Mouse (Mus musculus) heart, embryonic 14.5 days (tissue): Measurements from ENCODE around the gene Adam1a. TPM values are rescaled to one million over a fixed set of nuclear protein-coding genes. Genes with fewer than 3 reads are reported as not detected.

Experiments used
- ATAC-seq: fragments of 200-750 bp; cut with Nextera tagmentation; 2 replicates; pipeline ENCODE4 v1.8.0; 2017; ENCODE audit warnings: low read depth, moderate TSS enrichment; ENCODE audit not compliant: insufficient number of reproducible peaks, insufficient read depth, low FRiP score
- H3K27ac ChIP-seq, 2 experiments: fragments of 200-500 bp in 1 of 2; fragments of 300-500 bp in 1 of 2; sonication (generic) in 1 of 2; replicated peaks in 1 of 2; 2 replicates each; pipeline ENCODE4 v1.5.1; 2012 to 2014; ENCODE audit warnings: low read depth in 2 of 2, low read length in 2 of 2, control low read depth in 1 of 2, mild to moderate bottlenecking in 1 of 2, mixed read lengths in 1 of 2; ENCODE audit not compliant: control insufficient read depth in 1 of 2, insufficient read depth in 1 of 2
- H3K27me3 ChIP-seq: fragments of 300-500 bp; sonication (generic); 2 replicates; pipeline ENCODE4 v1.6.1; 2014; ENCODE audit warnings: mild to moderate bottlenecking, low read length, control low read depth; ENCODE audit not compliant: control insufficient read depth, insufficient read depth
- H3K36me3 ChIP-seq: fragments of 300-500 bp; sonication (generic); 2 replicates; pipeline ENCODE4 v1.6.1; 2014; ENCODE audit warnings: mild to moderate bottlenecking, control low read depth, low read length, mixed read lengths; ENCODE audit not compliant: control insufficient read depth, insufficient read depth
- H3K4me1 ChIP-seq, 2 experiments: fragments of 200-500 bp in 1 of 2; fragments of 300-500 bp in 1 of 2; sonication (generic) in 1 of 2; 2 replicates each; pipeline ENCODE4 v1.6.1; 2012 to 2014; ENCODE audit warnings: low read length in 2 of 2, control low read depth in 1 of 2, mixed read lengths in 1 of 2; ENCODE audit not compliant: control insufficient read depth in 2 of 2, insufficient read depth in 2 of 2
- H3K4me2 ChIP-seq: fragments of 300-500 bp; sonication (generic); 2 replicates; pipeline ENCODE4 v1.6.1; 2014; ENCODE audit warnings: mild to moderate bottlenecking, low read length
- H3K4me3 ChIP-seq, 2 experiments: fragments of 200-500 bp in 1 of 2; fragments of 300-500 bp in 1 of 2; sonication (generic) in 1 of 2; 2 replicates each; pipeline ENCODE4 v1.5.1; 2012 to 2014; ENCODE audit warnings: low read length in 2 of 2, mild to moderate bottlenecking in 2 of 2, control low read depth in 1 of 2, low read depth in 1 of 2, moderate library complexity in 1 of 2; ENCODE audit not compliant: control insufficient read depth in 1 of 2, insufficient read depth in 1 of 2
- H3K9ac ChIP-seq: fragments of 300-500 bp; sonication (generic); 2 replicates; pipeline ENCODE4 v1.6.1; 2014; ENCODE audit warnings: mild to moderate bottlenecking, low read length
- H3K9me3 ChIP-seq: fragments of 300-500 bp; sonication (generic); 2 replicates; pipeline ENCODE4 v1.6.1; 2016; ENCODE audit warnings: low read length, control low read depth; ENCODE audit not compliant: control insufficient read depth
- WGBS: fragments of 180-500 bp; shearing (Covaris S2); extraction: QIAGEN DNeasy Blood & Tissue Kit; methylation state at CpG from one replicate; pipeline ENCODE4 v1.1.7; 2014; 5-methylcytosine and 5-hydroxymethylcytosine counted together
- polyA plus RNA-seq: library from polyadenylated mRNA; unstranded; fragments of >200 nt; fragmentation: Nextera tagmentation; extraction: Ambion mirVana; gene quantifications from 2 replicates; pipeline ENCODE4 v1.2.1, GENCODE M21; 2014

The Adam1a gene
- polyA plus RNA-seq, 1 experiment from 2014 or later, result 1.1 TPM

GRCm38 (mm10) chr5:121537588-121537987 lies 7.7 kb downstream of the Adam1a start:
- Histone ChIP-seq H3K36me3 (peaks cover 60% of the 10 kb centered on the region), H3K27me3 (no peaks in the 10 kb centered on the region), H3K4me3 (no peak overlapping the region), H3K4me1 (0 out of 4 replicates have a peak, but pooled peaks cover 3 to 8% of the 10 kb centered on the region in 2 experiments), H3K9ac (no peak overlapping the region), H3K4me2 (no peak overlapping the region), H3K9me3 (no peaks in the 10 kb centered on the region), H3K27ac (0 out of 4 replicates have a peak overlapping the region, but pooled peaks of 1 of the 2 experiments have one; percentile 39)
- ATAC-seq, result no peak
- WGBS, result 62% methylated on average over 2 of the region's 2 CpGs

- ATAC-seq, result no peak
- Histone ChIP-seq H3K27me3 (no peaks in the 10 kb centered on the region), H3K4me2 (no peak overlapping the region), H3K36me3 (peaks cover 66% of the 10 kb centered on the region), H3K4me3 (no peak overlapping the region), H3K9ac (no peak overlapping the region), H3K9me3 (no peaks in the 10 kb centered on the region), H3K4me1 (0 out of 4 replicates have a peak, but pooled peaks cover 3 to 5% of the 10 kb centered on the region in 2 experiments), H3K27ac (0 out of 4 replicates have a peak overlapping the region, but pooled peaks of 1 of the 2 experiments have one; percentile 39)
- WGBS, result 60% methylated on average over 7 of the region's 7 CpGs
Measured at GRCm38 (mm10) chr5:121536921-121537555, 8.2 kb downstream of the Adam1a start.

- no peak overlapping the region for H3K4me3 ChIP-seq
- H3K4me1 ChIP-seq, result 0 out of 4 replicates have a peak, but pooled peaks cover 3 to 5% of the 10 kb centered on the region in 2 experiments
- H3K27ac ChIP-seq, result no peak overlapping the region
- no peak for ATAC-seq
- H3K9me3 ChIP-seq, result no peaks in the 10 kb centered on the region
- no peaks in the 10 kb centered on the region for H3K27me3 ChIP-seq
- H3K9ac ChIP-seq, result no peak overlapping the region
- 87% methylated on average over 3 of the region's 3 CpGs for WGBS
- H3K36me3 ChIP-seq, result peaks cover 83% of the 10 kb centered on the region
- H3K4me2 ChIP-seq, result no peak overlapping the region
Measured at GRCm38 (mm10) chr5:121535116-121535515, 10.2 kb downstream of the Adam1a start.

GRCm38 (mm10) chr5:121534521-121534920 lies 10.8 kb downstream of the Adam1a start:
- no peak overlapping the region for H3K9ac ChIP-seq
- H3K4me1 ChIP-seq, result 0 out of 4 replicates have a peak, but pooled peaks cover 3 to 5% of the 10 kb centered on the region in 2 experiments
- no peaks in the 10 kb centered on the region for H3K27me3 ChIP-seq
- no peak overlapping the region for H3K4me3 ChIP-seq
- no peak for ATAC-seq
- H3K4me2 ChIP-seq, result no peak overlapping the region
- no peaks in the 10 kb centered on the region for H3K9me3 ChIP-seq
- 91% methylated on average over 5 of the region's 5 CpGs for WGBS
- peaks cover 85% of the 10 kb centered on the region for H3K36me3 ChIP-seq
- H3K27ac ChIP-seq, result no peak overlapping the region

GRCm38 (mm10) chr5:121526961-121527360 lies 18.3 kb downstream of the Adam1a start:
- Histone ChIP-seq H3K36me3 (peaks cover 87% of the 10 kb centered on the region), H3K9me3 (no peaks in the 10 kb centered on the region), H3K27ac (no peak overlapping the region), H3K9ac (no peak overlapping the region), H3K4me3 (no peak overlapping the region), H3K4me2 (no peak overlapping the region), H3K27me3 (no peaks in the 10 kb centered on the region), H3K4me1 (no peaks in the 10 kb centered on the region; a peak in 1 of 4 replicates)
- WGBS, result 60% methylated on average over 8 of the region's 8 CpGs
- ATAC-seq, result no peak

DNA sequence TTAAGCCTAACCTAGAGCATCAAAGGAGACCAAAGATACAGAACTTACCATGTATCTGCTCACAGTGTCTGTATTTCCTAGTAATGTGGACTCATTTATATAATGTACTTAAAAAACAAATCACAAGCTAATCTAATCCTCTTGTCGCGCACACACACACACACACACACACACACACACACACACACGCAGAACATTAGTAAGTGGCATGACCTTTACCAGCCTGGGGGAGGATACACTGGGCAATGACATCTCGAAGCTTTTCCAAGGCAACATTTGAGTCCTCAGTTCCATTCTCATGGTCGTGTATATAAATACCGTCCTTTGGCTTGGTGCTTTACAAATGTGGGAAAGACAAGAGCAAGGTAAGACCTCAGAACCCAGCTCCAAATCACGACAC lies 18.8 kb downstream of the Adam1a start:
- Histone ChIP-seq H3K9me3 (no peaks in the 10 kb centered on the region), H3K27me3 (no peaks in the 10 kb centered on the region), H3K9ac (no peak overlapping the region), H3K36me3 (peaks cover 87% of the 10 kb centered on the region), H3K4me1 (no peaks in the 10 kb centered on the region; a peak in 1 of 4 replicates), H3K4me3 (no peak overlapping the region), H3K4me2 (no peak overlapping the region), H3K27ac (no peak overlapping the region)
- no peak for ATAC-seq
- 80% methylated on average over 7 of the region's 7 CpGs for WGBS

DNA sequence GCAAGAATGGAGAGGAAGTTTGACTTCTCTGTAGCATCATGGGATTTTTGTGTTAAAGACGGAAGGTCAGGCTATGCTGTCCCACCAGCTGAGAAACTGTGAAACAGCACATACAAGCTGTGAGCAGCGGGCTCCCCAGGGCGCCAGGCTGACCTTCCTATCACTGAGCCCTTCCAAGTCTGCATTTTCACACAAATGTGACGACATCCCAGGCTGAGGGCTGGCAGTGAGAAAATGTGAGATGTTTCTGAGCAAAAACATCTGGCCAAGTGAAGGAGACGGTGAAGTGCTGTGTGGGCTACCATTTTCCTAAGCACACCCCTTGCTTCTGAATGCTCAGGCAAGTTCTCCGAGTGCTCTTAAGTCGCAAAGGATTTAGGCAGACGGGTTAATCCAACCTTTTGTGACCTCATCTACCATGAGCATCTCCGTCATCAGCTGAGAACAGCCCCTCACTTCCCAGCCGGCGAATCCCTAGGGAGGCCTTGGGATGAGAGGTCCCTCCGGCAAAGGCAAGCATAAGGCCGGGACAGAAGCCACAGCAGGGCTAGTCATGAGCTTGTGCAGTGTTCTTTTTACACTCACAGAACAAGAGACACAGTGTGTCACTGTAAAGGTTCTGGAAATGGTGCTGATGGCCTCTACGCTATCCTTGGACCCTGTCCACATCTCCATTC lies 19.4 kb downstream of the Adam1a start:
- Histone ChIP-seq H3K27ac (no peak overlapping the region), H3K27me3 (no peaks in the 10 kb centered on the region), H3K4me2 (no peak overlapping the region), H3K4me1 (no peaks in the 10 kb centered on the region; a peak in 1 of 4 replicates), H3K9ac (no peak overlapping the region), H3K4me3 (no peak overlapping the region), H3K36me3 (peaks cover 87% of the 10 kb centered on the region), H3K9me3 (no peaks in the 10 kb centered on the region)
- ATAC-seq, result no peak
- WGBS, result 72% methylated on average over 14 of the region's 14 CpGs
